Mouse (Mus musculus): ENCODE measurements around the gene Hyal6.

GRCm38 (mm10) chr6:24707499-24707898, 25.5 kb upstream of the Hyal6 start:
- TF ChIP-seq CTCF (IDR thresholded peaks at IDR 0.05; ENCODE audit: control insufficient read depth, insufficient read depth, insufficient replicate concordance, low read depth, low read length), result no peak
- TF ChIP-seq POLR2A (IDR thresholded peaks at IDR 0.05; ENCODE audit: control insufficient read depth, low read depth, low read length), result no peak

Measured in testis, adult 2 months (tissue).